Mouse (Mus musculus): ENCODE results near the gene Ndufs7.
A peak's percentile ranks its signal among the peaks of the same experiment; 100 is the strongest.
"Not testable (repeated sequence)": the region's sequence is repeated elsewhere in the genome, so short reads cannot be mapped to it uniquely, and the experiment has no call there.

Gene Ndufs7

DNA sequence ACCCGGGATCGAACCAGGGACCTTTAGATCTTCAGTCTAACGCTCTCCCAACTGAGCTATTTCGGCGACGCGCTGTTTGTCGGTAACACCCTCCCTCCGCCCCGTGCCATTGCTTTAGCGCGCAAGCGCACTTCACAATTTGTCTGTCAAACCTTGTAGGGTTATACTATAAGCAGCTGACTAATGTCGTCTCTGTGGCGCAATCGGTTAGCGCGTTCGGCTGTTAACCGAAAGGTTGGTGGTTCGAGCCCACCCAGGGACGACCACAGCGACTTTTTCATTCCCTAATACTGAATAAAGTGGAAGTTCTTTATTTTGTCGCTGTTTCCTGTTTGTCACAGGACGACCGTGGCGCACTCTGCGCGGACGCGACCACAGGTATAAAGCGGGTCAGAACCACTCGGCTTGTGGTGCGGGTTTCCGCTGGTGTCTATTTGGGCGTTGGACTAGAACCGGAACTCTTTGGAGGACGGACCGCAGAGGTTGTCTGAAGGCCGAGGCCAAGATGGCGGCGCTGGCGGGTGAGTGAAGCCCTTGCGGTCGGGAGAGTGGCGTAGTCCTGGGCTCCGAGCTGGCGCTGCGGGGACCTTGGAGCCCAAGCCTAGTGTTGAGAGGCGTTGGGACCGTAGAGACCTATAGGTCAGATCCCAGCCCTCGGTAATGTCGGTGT lies at the start of gene Ndufs7:
Gene Ndufs7 (plus strand): TSS at position 151 of the 670 bp plus-strand sequence.
- DNase-seq (ENCODE audit: low spot score) = peak; percentile 93

DNA sequence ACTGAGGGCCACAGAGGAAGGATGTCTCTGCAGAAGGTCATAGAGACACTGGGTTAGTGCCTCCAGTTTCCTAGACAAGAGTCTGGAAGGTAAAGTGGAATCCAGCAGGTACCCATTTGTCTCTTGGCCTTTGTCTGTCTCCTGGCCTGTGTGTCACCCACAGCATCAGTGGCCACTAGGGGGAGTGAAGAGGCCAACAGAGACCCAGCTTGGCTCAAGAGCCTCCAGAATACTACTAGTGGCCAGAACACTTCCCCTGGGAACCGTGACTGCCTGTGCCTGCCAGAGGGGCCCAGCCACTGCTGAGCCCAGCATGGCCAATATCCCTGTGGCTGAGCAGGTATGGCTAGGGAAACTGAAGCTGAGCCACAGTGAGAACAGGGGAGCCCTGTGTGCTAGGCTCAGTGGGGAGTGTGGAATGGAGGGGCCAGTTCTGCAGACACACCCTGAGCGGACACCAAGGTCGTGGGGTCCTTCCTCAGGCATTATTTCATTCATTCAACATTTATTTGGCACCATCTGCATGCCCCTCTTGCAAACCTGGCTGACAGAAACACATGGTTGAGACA lies 49.4 kb upstream of the Ndufs7 start:
- peak; percentile 94 for DNase-seq (ENCODE audit: low spot score)

DNA sequence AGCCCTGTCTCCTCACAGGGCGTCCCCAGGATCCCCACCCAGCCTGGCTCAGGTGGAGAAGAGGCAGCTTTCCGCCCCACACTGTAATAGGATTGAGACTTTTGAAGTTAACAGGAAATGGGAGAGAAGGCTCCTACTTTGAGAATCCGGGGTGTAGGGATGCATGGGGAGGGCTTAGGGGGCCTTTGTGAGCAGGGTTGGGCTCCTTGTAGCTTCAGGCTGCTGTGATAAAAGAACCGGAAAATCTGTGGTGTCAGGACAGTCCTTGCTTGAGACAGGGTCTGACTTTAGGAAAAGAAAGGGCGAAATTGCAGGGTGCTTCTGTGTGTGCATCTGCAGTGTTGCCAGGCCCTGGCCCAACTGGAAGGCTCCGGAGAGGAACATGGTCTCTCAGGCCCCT lies 48.4 kb upstream of the Ndufs7 start:
- no peak for DNase-seq (ENCODE audit: low spot score)

DNA sequence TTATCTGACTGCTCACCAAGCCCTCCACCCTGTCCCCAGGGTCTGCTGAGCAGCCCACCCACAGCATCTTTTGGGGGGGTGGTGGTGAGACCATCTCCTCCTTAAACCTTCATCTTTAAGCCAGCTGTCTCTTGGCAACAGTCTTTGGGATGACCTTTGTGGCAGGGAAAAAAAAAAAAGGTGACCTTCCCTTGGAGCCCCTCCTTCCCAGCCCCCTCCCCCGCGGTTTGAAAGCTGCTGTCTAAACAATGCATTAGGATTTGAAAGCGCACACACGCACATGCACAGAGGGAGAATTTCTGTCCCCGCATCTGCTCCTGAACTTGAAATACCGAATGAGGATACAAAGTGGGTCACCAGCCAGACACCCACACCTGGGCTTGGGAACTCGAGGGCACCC lies 44.9 kb upstream of the Ndufs7 start:
- DNase-seq (ENCODE audit: low spot score) = no peak

DNA sequence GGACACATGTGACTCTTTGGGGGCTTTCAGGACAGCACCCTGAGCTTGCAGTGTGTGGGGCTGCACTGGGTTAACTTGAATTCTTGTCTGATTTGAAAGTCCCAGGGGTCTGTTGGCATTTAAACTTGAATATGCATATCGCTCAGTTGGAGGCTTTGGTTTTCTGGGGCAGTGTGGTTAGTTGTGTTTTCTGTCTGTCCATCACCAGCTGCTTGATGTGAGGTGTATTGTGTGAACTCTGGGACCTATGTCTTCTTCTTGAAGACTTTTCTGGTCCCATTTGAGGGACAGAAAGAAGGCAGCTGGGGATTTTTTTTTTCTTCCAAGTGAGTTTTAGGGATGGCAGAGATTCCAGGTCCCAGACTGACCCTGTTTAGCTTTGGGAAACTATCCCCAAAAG lies 41.7 kb upstream of the Ndufs7 start:
- DNase-seq (ENCODE audit: low spot score) = no peak

DNA sequence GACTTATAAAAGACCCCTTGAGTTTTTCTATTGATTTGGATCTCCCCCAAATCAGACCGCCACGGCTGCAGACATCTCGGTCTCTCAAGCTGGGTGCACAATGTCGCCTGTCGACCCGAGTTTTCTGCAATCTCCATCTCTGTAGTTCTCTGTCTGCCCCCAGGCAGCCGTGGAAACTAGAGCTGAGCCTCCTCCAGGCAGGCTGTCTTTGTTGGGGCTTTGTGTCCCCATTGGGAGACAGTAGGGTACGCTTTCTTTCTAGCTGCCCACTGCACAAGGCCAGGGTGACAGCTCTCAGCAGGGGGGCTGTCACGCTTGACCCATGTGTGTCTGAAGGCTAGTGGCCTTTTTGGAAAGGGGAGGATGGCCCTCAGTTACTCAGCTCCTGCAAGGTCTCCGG lies 41.2 kb upstream of the Ndufs7 start:
- DNase-seq (ENCODE audit: low spot score) = no peak

DNA sequence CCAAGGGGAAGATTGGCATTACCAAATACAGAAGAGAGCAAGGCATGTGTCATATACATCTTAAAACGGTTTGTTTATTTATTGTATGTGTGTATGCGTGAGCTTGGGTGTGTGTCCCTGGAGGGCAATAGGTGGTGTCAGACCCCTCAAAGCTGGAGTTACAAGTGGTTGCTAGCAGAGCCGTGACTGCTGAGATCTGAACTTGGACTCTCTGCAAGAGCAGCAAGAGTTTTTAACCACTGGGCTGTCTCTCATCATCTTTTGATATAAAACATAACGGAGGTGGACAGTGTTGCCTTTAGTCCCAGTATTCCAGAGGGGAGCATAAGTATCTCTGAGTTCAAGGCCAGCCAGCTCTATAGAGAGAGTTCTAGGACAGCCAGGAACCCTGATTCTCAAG lies 40.7 kb upstream of the Ndufs7 start:
- no peak for DNase-seq (ENCODE audit: low spot score)

DNA sequence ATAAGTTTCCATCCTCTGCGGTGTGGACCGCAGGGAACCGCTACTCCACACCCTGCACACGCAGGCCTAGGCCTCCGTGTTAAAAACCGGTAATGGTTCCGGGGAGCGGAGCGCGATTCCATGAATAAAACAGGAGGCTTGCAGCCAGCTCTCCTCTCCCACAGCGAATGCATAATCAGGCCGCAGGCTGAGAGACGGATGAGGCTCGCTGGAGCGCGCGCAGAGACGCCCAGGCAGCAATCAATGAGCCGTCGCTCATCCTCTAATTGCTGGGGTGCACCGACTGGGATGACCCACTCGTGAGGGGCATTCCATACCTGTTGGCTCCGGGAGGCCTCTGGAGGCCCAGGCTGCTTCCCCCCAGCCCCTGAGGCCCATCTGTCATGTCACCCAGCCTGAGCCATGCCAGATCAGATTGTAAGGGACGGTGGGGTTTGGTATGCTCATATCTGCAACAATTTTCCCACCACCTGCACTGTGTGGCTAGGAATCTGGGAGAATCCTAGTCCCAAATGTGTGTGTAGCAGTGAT lies 40.0 kb upstream of the Ndufs7 start:
- no peak for DNase-seq (ENCODE audit: low spot score)

DNA sequence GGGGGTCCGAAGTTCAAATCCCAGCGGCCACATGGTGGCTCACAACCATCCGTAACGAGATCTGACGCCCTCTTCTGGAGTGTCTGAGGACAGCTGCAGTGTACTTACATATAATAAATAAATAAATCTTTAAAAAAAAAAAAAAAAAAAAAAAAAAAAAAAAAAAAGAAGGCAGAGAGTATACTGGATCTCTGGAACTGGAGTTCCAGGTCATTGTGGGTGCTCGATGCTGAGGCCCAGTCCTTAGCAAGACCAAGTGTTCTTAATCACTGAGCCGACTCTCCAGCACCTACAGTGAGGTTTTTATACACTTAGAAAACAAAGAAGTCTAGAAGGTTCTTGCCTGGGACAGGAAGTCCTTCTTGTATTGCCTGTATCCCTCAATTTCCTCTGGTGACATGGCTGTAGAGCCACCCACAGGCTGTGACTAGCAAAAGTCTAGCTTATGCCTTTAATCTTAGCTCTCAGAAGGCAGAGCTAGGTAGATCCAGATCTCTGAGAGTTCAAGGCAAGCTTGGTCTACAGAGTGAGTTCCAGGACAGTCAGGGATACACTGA lies 37.3 kb upstream of the Ndufs7 start:
- not testable (repeated sequence) for DNase-seq (ENCODE audit: low spot score)

DNA sequence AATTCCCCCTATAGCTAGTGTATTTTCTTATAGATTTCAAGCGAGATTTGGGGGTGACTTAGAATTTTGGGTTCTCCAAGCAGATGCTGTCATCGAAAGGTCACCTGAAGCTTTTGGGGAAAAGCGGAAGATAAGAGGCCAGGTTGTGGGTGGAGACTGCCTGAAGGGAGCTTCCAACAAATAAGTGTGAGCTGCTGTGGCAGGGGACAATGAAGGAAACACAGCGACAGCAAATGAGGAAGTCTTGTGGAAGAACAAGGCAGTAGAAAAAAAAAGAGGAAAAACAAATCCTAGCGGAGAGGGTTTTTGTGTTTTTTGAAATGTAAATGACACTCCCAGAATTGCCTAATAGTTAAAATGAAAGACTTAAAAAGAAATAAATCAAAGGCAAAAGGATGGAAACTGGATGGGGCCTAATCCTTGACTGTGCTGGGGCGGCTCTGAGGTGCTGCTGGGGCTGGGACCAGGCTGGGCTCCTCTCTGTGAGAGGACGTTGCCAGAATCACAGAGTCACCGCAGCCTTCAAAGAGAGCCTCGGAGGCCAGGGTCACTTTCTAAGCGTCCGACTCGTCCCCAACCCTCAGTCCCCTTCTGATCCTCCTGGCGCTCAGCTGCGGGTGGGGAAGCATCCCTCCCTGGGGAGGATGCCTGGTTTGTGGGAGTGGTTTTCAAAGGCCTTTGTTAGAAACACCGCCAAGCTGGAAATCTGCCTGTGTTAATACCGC lies 33.7 kb upstream of the Ndufs7 start:
- DNase-seq (ENCODE audit: low spot score) = no peak

DNA sequence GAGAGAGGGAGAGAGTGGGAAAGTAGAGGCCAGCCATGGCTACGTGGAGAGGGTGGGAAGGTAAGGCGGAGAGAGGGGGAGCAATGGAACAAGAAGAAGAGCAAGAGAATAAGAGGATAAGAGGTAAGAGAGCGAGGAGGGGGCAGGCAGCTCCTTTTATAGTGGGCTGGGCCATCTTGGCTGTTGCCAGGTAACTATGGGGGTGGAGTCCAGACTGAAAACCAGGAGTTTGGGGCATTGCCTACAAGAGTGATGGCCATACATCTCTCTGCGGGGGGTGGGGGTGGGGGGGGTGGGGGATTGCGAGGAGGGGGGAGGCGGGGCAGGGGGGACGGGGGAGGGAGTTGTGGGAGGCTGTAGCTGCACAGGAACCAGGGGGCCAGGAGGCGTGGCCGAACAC lies 28.2 kb upstream of the Ndufs7 start:
- no peak for DNase-seq (ENCODE audit: low spot score)

DNA sequence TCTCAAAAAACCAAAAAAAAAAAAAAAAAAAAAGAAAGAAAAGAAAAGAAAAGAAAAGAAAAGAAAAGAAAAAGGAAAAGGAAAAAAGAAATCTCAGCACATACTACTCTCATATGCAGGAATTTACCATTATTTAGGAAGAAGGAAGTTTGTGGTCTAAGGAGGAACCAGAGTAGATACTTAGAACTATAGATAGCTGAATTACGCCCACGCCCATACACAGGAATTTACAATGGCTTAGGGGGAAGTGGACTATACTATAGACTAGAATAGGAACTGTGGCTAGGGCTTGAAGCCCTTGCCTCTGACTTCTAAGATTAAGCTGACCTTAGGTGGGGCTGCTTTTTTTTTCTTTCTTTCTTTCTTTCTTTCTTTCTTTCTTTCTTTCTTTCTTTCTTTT lies 25.8 kb upstream of the Ndufs7 start:
- not testable (repeated sequence) for DNase-seq (ENCODE audit: low spot score)

DNA sequence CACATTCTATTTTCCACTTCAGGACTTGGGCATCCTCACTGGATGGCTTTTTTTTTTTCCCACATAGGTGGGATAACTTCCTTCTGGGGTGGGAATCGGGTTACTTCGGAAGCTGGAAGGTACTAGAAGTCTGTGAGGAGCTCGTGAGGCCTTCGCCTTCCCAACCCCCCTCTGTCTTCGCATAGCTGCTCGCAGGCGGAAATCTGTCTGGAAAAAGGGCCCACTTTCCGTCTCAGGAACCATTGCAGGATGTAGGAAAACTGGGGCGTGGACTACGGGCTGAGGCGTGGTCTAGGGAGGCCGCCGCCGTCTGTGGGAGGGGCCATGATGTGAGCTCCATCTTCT lies 22.9 kb upstream of the Ndufs7 start:
- no peak for DNase-seq (ENCODE audit: low spot score)

DNA sequence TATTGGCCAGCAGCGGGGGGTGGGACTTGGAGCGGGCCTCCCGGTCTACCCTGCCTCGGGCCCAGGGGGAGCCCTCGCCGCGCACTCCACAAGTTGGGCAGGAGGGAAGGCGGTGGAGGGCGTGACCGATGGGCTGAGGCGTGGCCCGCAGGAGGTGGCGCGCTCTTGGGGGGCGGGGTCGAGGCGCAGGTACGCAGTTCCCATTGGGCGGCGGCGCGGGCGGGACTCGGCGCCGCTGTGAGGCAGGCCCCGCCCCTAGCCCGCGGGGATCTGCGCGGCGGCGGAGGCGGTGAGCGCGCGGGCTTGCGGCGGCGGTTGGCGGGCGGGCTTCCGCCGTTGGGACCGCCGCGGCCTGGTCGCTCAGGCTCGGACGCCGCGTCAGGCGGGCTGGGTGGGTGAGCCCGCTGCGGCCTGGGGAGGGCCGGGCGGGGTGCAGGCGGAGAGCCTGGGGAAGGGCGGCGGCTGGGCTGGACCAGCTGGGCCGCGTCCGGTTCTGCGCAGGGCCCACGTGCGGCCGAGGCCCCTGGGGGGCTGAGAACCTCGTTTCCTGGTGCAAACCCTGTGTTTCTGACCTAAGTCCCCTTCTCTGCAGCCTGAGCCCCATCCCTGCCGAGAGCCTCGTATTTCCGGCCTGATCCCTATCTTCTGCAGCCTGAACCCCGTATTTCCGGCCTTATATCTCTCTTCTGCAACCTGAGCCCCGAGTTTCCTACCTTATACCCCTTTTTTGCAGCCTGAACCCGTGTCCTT lies 22.3 kb upstream of the Ndufs7 start, which contains the start of gene Mum1:
Gene Mum1 (plus strand): TSS at position 19 of the 750 bp plus-strand sequence.
- peak; percentile 98 for DNase-seq (ENCODE audit: low spot score)

DNA sequence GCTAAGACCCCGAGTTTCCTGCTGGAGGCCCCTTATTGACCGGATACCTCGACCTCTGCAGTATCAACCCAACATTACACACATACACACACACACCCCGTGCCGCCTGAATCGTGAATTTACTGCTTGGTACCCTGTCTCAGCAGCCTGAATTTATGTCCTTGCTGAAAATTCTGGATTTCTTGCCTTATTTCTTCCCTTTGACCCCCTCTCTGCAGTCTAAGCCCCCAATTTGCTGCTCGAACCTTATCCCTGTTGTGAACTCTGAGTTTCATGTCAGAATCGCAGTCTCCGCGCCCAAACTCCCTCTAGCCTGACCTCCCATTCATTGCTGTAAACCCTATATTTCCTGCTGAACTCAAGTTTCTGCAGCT lies 21.8 kb upstream of the Ndufs7 start:
- no peak for DNase-seq (ENCODE audit: low spot score)

DNA sequence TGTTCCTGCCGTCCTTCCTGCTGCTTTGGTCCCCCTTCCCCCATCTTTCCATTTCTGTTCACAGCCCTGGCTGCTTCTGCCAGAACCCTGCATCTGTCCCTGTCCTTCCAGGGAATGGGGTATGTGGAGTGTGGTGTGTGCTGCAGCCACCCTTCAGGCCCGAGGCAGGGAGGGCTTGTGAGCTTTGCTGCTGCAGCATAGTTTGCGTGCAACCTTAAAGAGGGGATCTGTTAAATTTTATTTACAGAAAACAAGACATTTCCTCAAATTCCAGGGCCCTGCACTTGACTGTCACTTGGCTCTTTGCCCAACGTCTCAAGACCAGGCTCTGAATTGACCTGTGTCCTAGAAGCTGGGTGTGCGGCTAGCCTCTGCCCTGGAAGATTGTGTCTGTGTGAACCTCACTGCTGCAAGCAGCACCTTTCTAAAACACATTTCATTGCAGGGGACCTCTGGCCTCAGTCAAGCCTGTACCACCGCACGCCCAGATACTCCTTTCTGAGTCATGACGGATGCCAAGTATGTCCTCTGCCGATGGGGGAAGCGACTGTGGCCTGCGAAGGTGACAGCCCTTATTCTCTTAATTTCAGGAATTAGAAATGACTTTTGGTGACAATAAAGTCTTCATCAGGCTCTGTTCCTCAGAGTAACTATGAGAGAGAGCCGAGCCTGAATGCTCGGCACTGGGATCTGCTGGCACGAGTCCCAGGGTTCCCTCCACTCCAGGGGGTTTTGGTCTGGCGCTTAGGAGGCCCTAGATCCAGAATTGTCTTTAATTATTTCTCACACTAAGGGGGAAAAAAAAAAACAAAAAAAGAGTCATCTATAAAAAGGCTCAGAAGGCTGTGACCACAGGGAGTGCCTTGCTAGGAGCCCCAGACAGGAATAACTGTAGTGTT lies 20.8 kb upstream of the Ndufs7 start:
- DNase-seq (ENCODE audit: low spot score) = peak; percentile 39

DNA sequence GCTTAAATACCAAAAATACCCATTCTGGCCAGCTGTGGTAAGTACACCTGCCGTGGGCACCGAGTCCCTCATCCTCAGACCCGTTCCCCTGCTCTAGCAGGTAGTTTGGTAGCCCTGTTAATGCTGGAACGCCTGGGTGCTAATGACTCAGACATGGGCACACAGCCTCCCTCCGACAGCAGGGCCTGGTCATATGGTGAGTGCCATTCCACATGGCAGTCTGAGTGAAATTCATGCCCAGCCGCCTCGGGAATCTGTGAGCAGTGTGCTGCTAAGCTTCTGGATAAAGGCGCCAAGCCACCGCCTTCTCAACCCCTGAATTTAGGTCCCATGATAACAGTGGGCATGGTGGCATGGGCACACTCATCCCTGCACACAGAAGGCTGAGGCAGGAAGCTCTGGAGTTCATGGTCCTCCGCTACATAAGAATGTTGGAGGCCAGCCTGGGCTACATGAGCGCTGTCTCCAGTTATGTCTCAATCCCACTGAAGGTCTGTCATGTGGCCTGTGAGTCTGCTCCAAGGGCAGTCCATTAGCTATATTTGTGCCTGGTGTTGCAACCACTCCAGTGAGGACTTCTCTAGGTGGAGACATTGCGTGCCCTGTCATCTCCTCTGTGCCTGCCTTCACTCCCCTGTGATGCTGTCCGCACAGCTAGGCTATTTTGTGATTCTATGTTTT lies 12.6 kb upstream of the Ndufs7 start:
- DNase-seq (ENCODE audit: low spot score) = no peak

DNA sequence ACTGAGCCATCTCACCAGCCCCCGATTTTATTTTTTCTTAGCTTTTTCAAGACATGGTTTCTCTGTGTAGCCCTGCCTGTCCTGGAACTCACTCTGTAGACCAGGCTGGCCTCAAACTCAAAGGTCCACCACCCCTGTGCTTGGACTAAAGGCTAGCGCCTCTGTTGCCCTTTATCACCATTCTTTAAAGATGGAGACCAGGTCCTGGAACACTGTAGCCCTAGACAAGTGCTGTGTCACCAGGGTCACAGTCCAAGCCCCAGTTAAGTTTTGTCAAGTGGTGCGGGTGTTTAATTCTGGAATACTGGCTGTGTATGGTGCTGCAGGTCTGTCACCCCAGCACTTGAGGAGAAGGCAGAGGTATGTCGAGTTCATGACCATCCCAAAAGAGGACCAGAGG lies 11.9 kb upstream of the Ndufs7 start:
- DNase-seq (ENCODE audit: low spot score) = no peak

DNA sequence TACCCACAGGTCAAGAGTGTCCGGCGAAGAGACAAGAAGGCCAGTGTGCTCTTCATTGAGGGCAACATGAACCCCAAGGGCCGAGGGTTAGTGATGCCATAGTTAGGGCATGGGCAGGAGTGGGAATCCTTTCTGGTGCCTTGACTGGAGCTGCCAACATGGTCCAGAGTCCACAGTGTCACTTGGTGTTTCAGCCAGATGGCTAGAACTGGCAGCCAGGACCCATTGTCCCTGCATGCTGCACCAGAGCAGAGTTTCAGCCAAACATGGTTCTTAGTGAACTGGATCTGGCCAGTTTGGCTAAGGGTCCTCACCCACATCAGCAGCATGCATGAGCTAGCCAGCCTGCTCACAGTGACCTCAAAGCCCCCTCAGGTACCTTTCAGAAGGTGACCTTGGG lies 10.6 kb upstream of the Ndufs7 start:
- DNase-seq (ENCODE audit: low spot score) = no peak

DNA sequence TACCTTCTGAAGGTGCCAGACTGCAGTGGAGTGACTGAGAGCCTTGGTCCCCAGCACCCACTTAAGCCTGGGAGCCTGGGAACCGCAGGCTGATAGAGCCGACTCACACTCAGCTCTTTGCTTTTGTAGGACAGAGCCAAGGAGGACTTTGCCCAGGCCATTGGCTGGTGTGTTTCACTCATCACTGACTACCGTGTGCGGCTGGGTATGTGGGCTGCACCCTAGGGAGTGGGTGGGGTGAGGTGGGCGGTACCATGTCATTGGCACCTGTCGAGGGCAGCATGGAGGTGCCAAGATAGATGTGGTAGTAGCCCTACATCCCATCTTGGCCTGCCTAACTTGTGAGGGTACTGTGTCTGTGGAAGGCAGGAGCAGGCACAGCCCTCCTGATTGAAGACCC lies 9.1 kb upstream of the Ndufs7 start:
- no peak for DNase-seq (ENCODE audit: low spot score)

DNA sequence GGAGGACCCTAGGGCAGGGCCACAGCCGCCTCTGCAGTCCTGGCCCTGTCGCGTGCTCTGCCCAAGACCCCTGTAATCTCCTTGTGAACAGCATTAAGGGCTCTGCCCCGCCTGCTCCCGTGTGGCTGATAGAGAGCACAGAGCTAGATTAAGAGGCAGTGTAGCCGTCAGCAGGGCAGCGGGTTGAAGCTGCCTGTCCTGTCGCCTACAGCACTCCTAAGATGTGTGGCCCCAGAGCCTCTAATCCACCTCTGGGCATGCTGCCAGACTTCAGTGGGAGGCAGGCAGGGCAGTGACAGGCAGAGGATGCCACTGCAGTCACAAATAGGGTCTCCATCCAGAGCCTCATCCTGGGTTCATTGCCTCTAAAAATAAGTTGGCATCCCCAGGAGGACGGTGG lies 6.8 kb upstream of the Ndufs7 start:
- DNase-seq (ENCODE audit: low spot score) = peak; percentile 71

Data from MN1 (cell line).